Mouse (Mus musculus): Measurements from ENCODE around the gene Gnpda2. TPM values are rescaled to one million over a fixed set of nuclear protein-coding genes. Genes with fewer than 3 reads are reported as not detected.

Gnpda2 gene
- polyA plus RNA-seq, 1 experiment from 2014 or later = 53.6 TPM

Other genes with a start within 250 kb of the Gnpda2 start
- 0.33 TPM in 1 of 2 replicates, not detected in the other for gene Yipf7, start 49.7 kb downstream of the Gnpda2 start, polyA plus RNA-seq (2015; fragmentation: Nextera tagmentation; extraction: Ambion mirVana)
- gene Guf1, start 35.4 kb downstream of the Gnpda2 start, polyA plus RNA-seq (2015; fragmentation: Nextera tagmentation; extraction: Ambion mirVana) = 47.6 and 57.1 TPM in 2 replicates